21 mouse cellular contexts compared by ENCODE assay signal in genomic region chr17:93196846-93197245, GRCm38 (mm10). TPM values are rescaled to one million over a fixed set of nuclear protein-coding genes. Genes with fewer than 3 reads are reported as not detected.
DNase-seq lines count a peak whose midpoint lies in the region; ATAC-seq lines count a peak whose summit lies in the region.
"Had no signal": no experiment of that assay in that cellular context is flagged by ENCODE, and none has a peak within 500 bp of the region (broad histone marks: within the 10 kb centered on the region; RNA-seq: fewer than 3 reads in every experiment).

No protein-coding gene starts in this region.

- no peaks in the 10 kb centered on the region for H3K4me1 ChIP-seq in hindbrain, embryonic 11.5 days (replicated peaks; ENCODE audit: control insufficient read depth, insufficient read depth, low read length)
- H3K4me1 ChIP-seq in hindbrain, embryonic 13.5 days (replicated peaks) = peaks cover 33% of the 10 kb centered on the region

- H3K4me2 ChIP-seq in hindbrain, embryonic 11.5 days (replicated peaks; ENCODE audit: low read depth, low read length) = no peak overlapping the region
- no peak overlapping the region for H3K4me2 ChIP-seq in hindbrain, embryonic 13.5 days
- H3K4me2 ChIP-seq: embryonic facial prominence, embryonic 13.5 days; forebrain, embryonic 12.5 days; stomach, embryonic 15.5 days had no signal

- intact Hi-C loops in left cerebral cortex, postnatal 4 days (cut with DNase I) = no loop called here

- WGBS in hindbrain, embryonic 11.5 days = 44% methylated on average over 2 of the region's 2 CpGs
- WGBS in hindbrain, embryonic 13.5 days = 51% methylated on average over 2 of the region's 2 CpGs

- no peak overlapping the region for H3K27ac ChIP-seq in hindbrain, embryonic 11.5 days (ENCODE audit: low read depth, low read length)
- H3K27ac ChIP-seq in hindbrain, embryonic 13.5 days = no peak overlapping the region
- H3K27ac ChIP-seq: embryonic facial prominence, embryonic 13.5 days; forebrain, embryonic 12.5 days; stomach, embryonic 15.5 days had no signal

- H3K9me3 ChIP-seq in hindbrain, embryonic 11.5 days (ENCODE audit: control insufficient read depth, low read length) = no peaks in the 10 kb centered on the region
- no peaks in the 10 kb centered on the region for H3K9me3 ChIP-seq in hindbrain, embryonic 13.5 days
- H3K9me3 ChIP-seq: embryonic facial prominence, embryonic 13.5 days; forebrain, embryonic 12.5 days; stomach, embryonic 15.5 days had no signal

- peak; percentile 19 for DNase-seq in hindbrain, embryonic 11.5 days (ENCODE audit: low spot score)
- DNase-seq in left cerebral cortex, postnatal 4 days = peak; percentile 3
- no peak for DNase-seq in left cerebral cortex, adult 8-10 months (ENCODE audit: low spot score in 2 of 2)
- peak; percentile 12 for DNase-seq in adipocyte (ENCODE audit: low spot score)
- DNase-seq in retina, embryonic 14.5 days (ENCODE audit: low spot score) = peak; percentile 39
- no peak for DNase-seq in kidney, postnatal 14 days
- DNase-seq: cerebellum, adult 2 months; gastrocnemius, postnatal 10 days; heart, postnatal 14 days; kidney, postnatal 4 days; thymus, postnatal 14 days had no signal

- no peak overlapping the region for H3K4me3 ChIP-seq in hindbrain, embryonic 11.5 days (ENCODE audit: low read depth, low read length)
- H3K4me3 ChIP-seq in hindbrain, embryonic 13.5 days = no peak overlapping the region
- H3K4me3 ChIP-seq: embryonic facial prominence, embryonic 13.5 days; forebrain, embryonic 12.5 days; stomach, embryonic 15.5 days had no signal

- peaks cover 34% of the 10 kb centered on the region for H3K27me3 ChIP-seq in hindbrain, embryonic 11.5 days (ENCODE audit: control insufficient read depth, insufficient read depth, low read length)
- H3K27me3 ChIP-seq in hindbrain, embryonic 13.5 days = peaks cover 52% of the 10 kb centered on the region

- H3K36me3 ChIP-seq in hindbrain, embryonic 11.5 days (ENCODE audit: control insufficient read depth, insufficient read depth, low read length) = no peaks in the 10 kb centered on the region
- H3K36me3 ChIP-seq in hindbrain, embryonic 13.5 days = no peaks in the 10 kb centered on the region
- H3K36me3 ChIP-seq: embryonic facial prominence, embryonic 13.5 days; forebrain, embryonic 12.5 days; stomach, embryonic 15.5 days had no signal

- no peak for ATAC-seq in hindbrain, embryonic 11.5 days (ENCODE audit: low FRiP score)
- ATAC-seq in hindbrain, embryonic 13.5 days (ENCODE audit: low FRiP score) = no peak
- ATAC-seq: intestine, embryonic 16.5 days; Patski had no signal

- no peak overlapping the region for H3K9ac ChIP-seq in hindbrain, embryonic 11.5 days (ENCODE audit: low read depth, low read length)
- H3K9ac ChIP-seq in hindbrain, embryonic 13.5 days = no peak overlapping the region
- H3K9ac ChIP-seq: embryonic facial prominence, embryonic 13.5 days; forebrain, embryonic 12.5 days; stomach, embryonic 15.5 days had no signal

RNA-seq across cellular contexts. Expression of gene Adcyap1, which starts 2.0 kb away (rescaled TPM):
- 18.2 and 19.1 TPM in 2 replicates for polyA plus RNA-seq in hindbrain, embryonic 11.5 days (2014; fragmentation: Nextera tagmentation; extraction: Ambion mirVana)
- 27.2 and 27.7 TPM in 2 replicates for polyA plus RNA-seq in hindbrain, embryonic 13.5 days (2015; fragmentation: Nextera tagmentation; extraction: Ambion mirVana)
- total RNA-seq in left cerebral cortex, postnatal 4 days (2021) = 10 to 100 TPM; 24.0 to 28.1 TPM
- 10 to 100 TPM; 16.3 to 30.3 (median 27.4) TPM for total RNA-seq in left cerebral cortex, adult 8-10 months (2022)
- total RNA-seq: heart, postnatal 14 days; megakaryocyte progenitor cell, adult 5-6 weeks; neutrophil, adult 5-6 weeks had no signal
- polyA plus RNA-seq: liver, embryonic 16.5 days; Patski; small intestine, adult 2 months had no signal

Comparison
In these comparisons a context has a peak if more than half of its experiments do, and no peak if none do; other contexts are left out.
1. DNase-seq: peak in hindbrain, embryonic 11.5 days (single experiment), left cerebral cortex, postnatal 4 days (single experiment), adipocyte (single experiment) and retina, embryonic 14.5 days (single experiment); none in left cerebral cortex, adult 8-10 months (0 of 2) and kidney, postnatal 14 days (single experiment).